17 mouse cellular contexts compared by ENCODE assay signal in the genomic region with DNA sequence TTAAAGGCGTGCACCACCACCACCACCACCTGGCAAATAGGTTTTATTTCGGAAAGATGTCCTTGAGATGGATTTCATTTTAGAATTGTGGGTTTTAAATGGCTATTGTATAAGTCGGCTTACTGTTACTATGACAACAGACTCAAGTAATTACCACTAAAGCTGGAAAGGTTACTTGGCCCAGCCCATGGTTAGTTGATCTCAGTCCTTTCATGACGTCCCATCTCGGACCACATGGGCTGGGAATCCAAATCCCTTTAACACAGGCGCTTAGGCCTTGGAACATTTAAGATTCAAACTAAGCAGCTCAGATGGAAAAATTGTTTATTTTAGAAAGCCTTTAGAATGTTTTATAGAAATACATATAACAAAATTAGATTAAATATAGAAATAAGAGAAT.
"Had no signal": no experiment of that assay in that cellular context is flagged by ENCODE, and none has a peak within 500 bp of the region (broad histone marks: within the 10 kb centered on the region; RNA-seq: fewer than 3 reads in every experiment).

No protein-coding gene starts in this region.

- H3K4me3 ChIP-seq: layer of hippocampus, adult 2 months; liver, embryonic 13.5 days; midbrain, embryonic 13.5 days; neural tube, embryonic 12.5 days; neural tube, embryonic 15.5 days; stomach, embryonic 15.5 days had no signal

- H3K27ac ChIP-seq: kidney, postnatal 0 days; layer of hippocampus, adult 2 months; liver, embryonic 13.5 days; midbrain, embryonic 13.5 days; neural tube, embryonic 12.5 days; neural tube, embryonic 15.5 days; stomach, embryonic 15.5 days had no signal

- H3K4me1 ChIP-seq: liver, embryonic 13.5 days; neural tube, embryonic 12.5 days; neural tube, embryonic 15.5 days; stomach, embryonic 15.5 days had no signal

- H3K27me3 ChIP-seq: liver, embryonic 13.5 days; midbrain, embryonic 13.5 days; neural tube, embryonic 12.5 days; neural tube, embryonic 15.5 days; stomach, embryonic 15.5 days had no signal

- H3K9me3 ChIP-seq: liver, embryonic 13.5 days; midbrain, embryonic 13.5 days; neural tube, embryonic 12.5 days; neural tube, embryonic 15.5 days; stomach, embryonic 15.5 days had no signal

- DNase-seq: kidney, adult 2 months; kidney, postnatal 25 days; layer of hippocampus, adult 9-11 months; liver, embryonic 13.5 days; lung, adult 2 months; lung, postnatal 14 days; lung, postnatal 4 days; right cerebral cortex, postnatal 25 days; spleen, adult 18-20 months; thymus, postnatal 36 days had no signal

- ATAC-seq: intestine, postnatal 0 days; midbrain, embryonic 13.5 days had no signal

- H3K9ac ChIP-seq: liver, embryonic 13.5 days; midbrain, embryonic 13.5 days; neural tube, embryonic 12.5 days; neural tube, embryonic 15.5 days; stomach, embryonic 15.5 days had no signal

- H3K4me2 ChIP-seq: liver, embryonic 13.5 days; midbrain, embryonic 13.5 days; neural tube, embryonic 12.5 days; neural tube, embryonic 15.5 days; stomach, embryonic 15.5 days had no signal

- H3K36me3 ChIP-seq: liver, embryonic 13.5 days; midbrain, embryonic 13.5 days; neural tube, embryonic 12.5 days; neural tube, embryonic 15.5 days; stomach, embryonic 15.5 days had no signal
